Mouse (Mus musculus): ENCODE measurements around the gene Mpp2. TPM values are rescaled to one million over a fixed set of nuclear protein-coding genes. Genes with fewer than 3 reads are reported as not detected.

The Mpp2 gene
- polyA plus RNA-seq, 2 experiments, result 7.4 to 11.9 TPM

- H3K4me2 ChIP-seq (ENCODE audit: low read depth), result no peak overlapping the region
- ATAC-seq (ENCODE audit: insufficient read depth) (no peak), DNase-seq (ENCODE audit: low read depth in 3 of 3, low spot score in 3 of 3) (no peak)
- H3K27me3 ChIP-seq (ENCODE audit: control insufficient read depth, insufficient read depth, low read length), result no peaks in the 10 kb centered on the region; the same call in 1 of the 2 replicates
- no peaks in the 10 kb centered on the region; the same call in 1 of the 2 replicates for H3K36me3 ChIP-seq (replicated peaks; ENCODE audit: control insufficient read depth, insufficient read depth, low read depth)
- H3K9ac ChIP-seq (replicated peaks), result no peak overlapping the region
- peaks cover 0 to 2% of the 10 kb centered on the region in 2 experiments; a peak in 1 of 4 replicates for H3K4me1 ChIP-seq (replicated peaks; ENCODE audit: control insufficient read depth in 2 of 2, insufficient read depth in 2 of 2, low read length in 1 of 2)
- H3K27ac ChIP-seq, result no peak overlapping the region
- 82% methylated on average over 14 of the region's 14 CpGs for WGBS (ENCODE audit: insufficient replicate concordance)
- H3K4me3 ChIP-seq (ENCODE audit: insufficient read depth in 1 of 2, low read depth in 2 of 2, low read length in 2 of 2), result no peak overlapping the region
- TF ChIP-seq EP300 (IDR thresholded peaks at IDR 0.05; ENCODE audit: low read depth) (no peak), CTCF (IDR thresholded peaks at IDR 0.05; ENCODE audit: low read depth) (no peak)
- no peaks in the 10 kb centered on the region for H3K9me3 ChIP-seq (ENCODE audit: control insufficient read depth, low read length)
Measured at GRCm38 (mm10) chr11:102073722-102074121, 14.6 kb downstream of the Mpp2 start.

GRCm38 (mm10) chr11:102072729-102073128, 15.6 kb downstream of the Mpp2 start:
- H3K4me2 ChIP-seq (ENCODE audit: low read depth), result no peak overlapping the region
- H3K9me3 ChIP-seq (ENCODE audit: control insufficient read depth, low read length), result no peaks in the 10 kb centered on the region
- no peak overlapping the region for H3K9ac ChIP-seq (replicated peaks)
- no peaks in the 10 kb centered on the region; the same call in 1 of the 2 replicates for H3K36me3 ChIP-seq (replicated peaks; ENCODE audit: control insufficient read depth, insufficient read depth, low read depth)
- WGBS (ENCODE audit: insufficient replicate concordance), result 29% methylated on average over 5 of the region's 5 CpGs
- H3K4me1 ChIP-seq (replicated peaks; ENCODE audit: control insufficient read depth in 2 of 2, insufficient read depth in 2 of 2, low read length in 1 of 2), result peaks cover 0 to 2% of the 10 kb centered on the region in 2 experiments; a peak in 1 of 4 replicates
- H3K27ac ChIP-seq, result no peak overlapping the region
- H3K4me3 ChIP-seq (ENCODE audit: insufficient read depth in 1 of 2, low read depth in 2 of 2, low read length in 2 of 2), result no peak overlapping the region
- no peak for ATAC-seq (ENCODE audit: insufficient read depth)
- no peak for TF ChIP-seq CTCF (IDR thresholded peaks at IDR 0.05; ENCODE audit: low read depth)
- TF ChIP-seq EP300 (IDR thresholded peaks at IDR 0.05; ENCODE audit: low read depth), result no peak
- H3K27me3 ChIP-seq (ENCODE audit: control insufficient read depth, insufficient read depth, low read length), result no peaks in the 10 kb centered on the region; the same call in 1 of the 2 replicates
- no peak for DNase-seq (ENCODE audit: low read depth in 3 of 3, low spot score in 3 of 3)

GRCm38 (mm10) chr11:102070426-102070825, 17.9 kb downstream of the Mpp2 start:
- DNase-seq (ENCODE audit: low read depth in 3 of 3, low spot score in 3 of 3), result no peak
- H3K4me2 ChIP-seq (ENCODE audit: low read depth), result no peak overlapping the region
- no peaks in the 10 kb centered on the region; the same call in 1 of the 2 replicates for H3K27me3 ChIP-seq (ENCODE audit: control insufficient read depth, insufficient read depth, low read length)
- H3K27ac ChIP-seq, result no peak overlapping the region
- no peaks in the 10 kb centered on the region; the same call in 1 of the 2 replicates for H3K36me3 ChIP-seq (replicated peaks; ENCODE audit: control insufficient read depth, insufficient read depth, low read depth)
- no peak overlapping the region for H3K9ac ChIP-seq (replicated peaks)
- no peaks in the 10 kb centered on the region for H3K9me3 ChIP-seq (ENCODE audit: control insufficient read depth, low read length)
- WGBS (ENCODE audit: insufficient replicate concordance), result 16% methylated on average over 13 of the region's 13 CpGs
- no peak overlapping the region for H3K4me3 ChIP-seq (ENCODE audit: insufficient read depth in 1 of 2, low read depth in 2 of 2, low read length in 2 of 2)
- H3K4me1 ChIP-seq (replicated peaks; ENCODE audit: control insufficient read depth in 2 of 2, insufficient read depth in 2 of 2, low read length in 1 of 2), result peaks cover 0 to 2% of the 10 kb centered on the region in 2 experiments; a peak in 1 of 4 replicates
- no peak for ATAC-seq (ENCODE audit: insufficient read depth)
- no peak for TF ChIP-seq CTCF (IDR thresholded peaks at IDR 0.05; ENCODE audit: low read depth)
- TF ChIP-seq EP300 (IDR thresholded peaks at IDR 0.05; ENCODE audit: low read depth), result no peak

- ATAC-seq (ENCODE audit: insufficient read depth) (no peak), DNase-seq (ENCODE audit: low read depth in 3 of 3, low spot score in 3 of 3) (no peak)
- H3K36me3 ChIP-seq (replicated peaks; ENCODE audit: control insufficient read depth, insufficient read depth, low read depth), result no peaks in the 10 kb centered on the region; the same call in 1 of the 2 replicates
- H3K4me1 ChIP-seq (replicated peaks; ENCODE audit: control insufficient read depth in 2 of 2, insufficient read depth in 2 of 2, low read length in 1 of 2), result peaks cover 0 to 2% of the 10 kb centered on the region in 2 experiments; a peak in 1 of 4 replicates
- no peak overlapping the region for H3K9ac ChIP-seq (replicated peaks)
- H3K4me3 ChIP-seq (ENCODE audit: insufficient read depth in 1 of 2, low read depth in 2 of 2, low read length in 2 of 2), result no peak overlapping the region
- no peak overlapping the region for H3K4me2 ChIP-seq (ENCODE audit: low read depth)
- H3K27ac ChIP-seq, result no peak overlapping the region
- no peak for TF ChIP-seq EP300 (IDR thresholded peaks at IDR 0.05; ENCODE audit: low read depth)
- no peak for TF ChIP-seq CTCF (IDR thresholded peaks at IDR 0.05; ENCODE audit: low read depth)
- H3K9me3 ChIP-seq (ENCODE audit: control insufficient read depth, low read length), result no peaks in the 10 kb centered on the region
- no peaks in the 10 kb centered on the region; the same call in 1 of the 2 replicates for H3K27me3 ChIP-seq (ENCODE audit: control insufficient read depth, insufficient read depth, low read length)
- 62% methylated on average over 11 of the region's 11 CpGs for WGBS (ENCODE audit: insufficient replicate concordance)
Measured at GRCm38 (mm10) chr11:102069633-102070032, 18.7 kb downstream of the Mpp2 start.

GRCm38 (mm10) chr11:102068969-102069368, 19.3 kb downstream of the Mpp2 start:
- no peak overlapping the region for H3K27ac ChIP-seq
- no peaks in the 10 kb centered on the region for H3K9me3 ChIP-seq (ENCODE audit: control insufficient read depth, low read length)
- TF ChIP-seq CTCF (IDR thresholded peaks at IDR 0.05; ENCODE audit: low read depth) (peak; percentile 70), EP300 (IDR thresholded peaks at IDR 0.05; ENCODE audit: low read depth) (no peak)
- no peaks in the 10 kb centered on the region; the same call in 1 of the 2 replicates for H3K27me3 ChIP-seq (ENCODE audit: control insufficient read depth, insufficient read depth, low read length)
- DNase-seq (ENCODE audit: low read depth in 3 of 3, low spot score in 3 of 3), result no peak
- peaks cover 0 to 2% of the 10 kb centered on the region in 2 experiments; a peak in 1 of 4 replicates for H3K4me1 ChIP-seq (replicated peaks; ENCODE audit: control insufficient read depth in 2 of 2, insufficient read depth in 2 of 2, low read length in 1 of 2)
- H3K36me3 ChIP-seq (replicated peaks; ENCODE audit: control insufficient read depth, insufficient read depth, low read depth), result peaks cover 4% of the 10 kb centered on the region
- H3K4me2 ChIP-seq (ENCODE audit: low read depth), result no peak overlapping the region
- 22% methylated on average over 2 of the region's 2 CpGs for WGBS (ENCODE audit: insufficient replicate concordance)
- H3K4me3 ChIP-seq (ENCODE audit: insufficient read depth in 1 of 2, low read depth in 2 of 2, low read length in 2 of 2), result no peak overlapping the region
- ATAC-seq (ENCODE audit: insufficient read depth), result no peak
- no peak overlapping the region for H3K9ac ChIP-seq (replicated peaks)
